Mouse (Mus musculus) forebrain, embryonic 12.5 days (tissue): Measurements from ENCODE around the gene Lemd1. TPM values are rescaled to one million over a fixed set of nuclear protein-coding genes. Genes with fewer than 3 reads are reported as not detected.

Experiments
- ATAC-seq: fragments of 200-750 bp; cut with Nextera tagmentation; 2 replicates; pipeline ENCODE4 v1.8.0; 2017; ENCODE audit warnings: moderate TSS enrichment; ENCODE audit not compliant: low FRiP score
- H3K27ac ChIP-seq: fragments of 300-500 bp; sonication (generic); 2 replicates; pipeline ENCODE4 v1.5.1; 2016; ENCODE audit warnings: mild to moderate bottlenecking
- H3K27me3 ChIP-seq: fragments of 300-500 bp; sonication (generic); 2 replicates; pipeline ENCODE4 v1.6.1; 2016; ENCODE audit warnings: mild to moderate bottlenecking
- H3K36me3 ChIP-seq: fragments of 300-500 bp; sonication (generic); replicated peaks from 2 replicates; pipeline ENCODE4 v1.6.1; 2016; ENCODE audit warnings: mild to moderate bottlenecking
- H3K4me1 ChIP-seq: fragments of 300-500 bp; sonication (generic); 2 replicates; pipeline ENCODE4 v1.6.1; 2016
- H3K4me2 ChIP-seq: fragments of 300-500 bp; sonication (generic); 2 replicates; pipeline ENCODE4 v1.6.1; 2016; ENCODE audit warnings: mild to moderate bottlenecking, moderate library complexity
- H3K4me3 ChIP-seq: fragments of 300-500 bp; sonication (generic); replicated peaks from 2 replicates; pipeline ENCODE4 v1.5.1; 2016; ENCODE audit warnings: mild to moderate bottlenecking
- H3K9ac ChIP-seq: fragments of 300-500 bp; sonication (generic); 2 replicates; pipeline ENCODE4 v1.6.1; 2016; ENCODE audit warnings: mild to moderate bottlenecking
- H3K9me3 ChIP-seq: fragments of 300-500 bp; sonication (generic); 2 replicates; pipeline ENCODE4 v1.6.1; 2016
- WGBS: fragments of 180-500 bp; shearing (Covaris S2); methylation state at CpG from one replicate; pipeline ENCODE4 v1.1.7; 2016; 5-methylcytosine and 5-hydroxymethylcytosine counted together
- polyA plus RNA-seq: library from polyadenylated mRNA; unstranded; fragments of >200 nt; fragmentation: Nextera tagmentation; extraction: Ambion mirVana; gene quantifications from 2 replicates; pipeline ENCODE4 v1.2.1, GENCODE M21; 2016

The Lemd1 gene
- polyA plus RNA-seq, 1 experiment from 2014 or later, result 12.3 TPM

DNA sequence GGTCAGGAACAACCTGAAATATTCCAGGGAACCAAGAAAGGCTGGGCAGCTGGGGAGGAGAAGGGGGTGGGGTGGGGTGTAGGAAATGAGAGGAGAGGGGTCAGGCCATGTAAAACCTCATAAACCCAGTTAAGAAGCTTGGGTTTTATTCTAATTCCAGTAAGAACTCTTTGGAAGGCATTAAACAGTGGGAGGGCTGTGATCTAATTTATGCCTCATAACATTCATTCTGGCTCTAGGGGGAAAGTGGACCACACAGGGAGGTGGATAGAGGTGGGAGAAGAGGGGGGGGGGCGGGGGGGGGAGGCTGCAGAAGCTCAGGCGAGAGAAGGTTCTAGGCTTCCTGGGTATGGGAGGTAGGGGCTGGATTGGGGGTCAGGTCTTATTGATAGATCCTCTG, 19.6 kb upstream of the Lemd1 start:
- ATAC-seq, result no peak
- Histone ChIP-seq H3K4me1 (peaks cover 31% of the 10 kb centered on the region), H3K4me3 (no peak overlapping the region), H3K27ac (no peak overlapping the region), H3K27me3 (0 out of 2 replicates have a peak, but pooled peaks cover 10% of the 10 kb centered on the region), H3K9ac (no peak overlapping the region), H3K36me3 (no peaks in the 10 kb centered on the region), H3K9me3 (no peaks in the 10 kb centered on the region), H3K4me2 (no peak overlapping the region)
- WGBS, result 0% methylated on average over 1 of the region's 2 CpGs

DNA sequence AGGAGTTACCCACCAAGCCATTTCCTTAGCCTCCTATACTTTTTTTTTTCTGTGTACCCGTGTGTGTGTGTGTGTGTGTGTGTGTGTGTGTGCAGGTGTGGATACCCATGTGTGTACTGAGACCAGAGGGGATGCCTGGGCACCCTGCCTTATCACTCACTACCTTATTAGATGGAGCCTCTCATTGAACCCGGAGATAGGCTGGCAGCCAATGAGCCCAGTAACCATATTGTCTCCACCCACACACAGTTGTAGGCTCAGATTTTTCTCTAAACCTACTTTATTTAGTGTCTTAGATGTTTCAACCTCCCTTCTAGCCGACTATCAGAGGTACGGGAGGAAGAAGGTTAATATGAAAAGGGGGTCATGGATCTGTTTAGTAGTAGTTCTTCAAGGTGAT, 4.9 kb upstream of the Lemd1 start:
- no peak for ATAC-seq
- no peaks in the 10 kb centered on the region for H3K36me3 ChIP-seq
- 92% methylated on average over 4 of the region's 4 CpGs for whole genome bisulfite sequencing

DNA sequence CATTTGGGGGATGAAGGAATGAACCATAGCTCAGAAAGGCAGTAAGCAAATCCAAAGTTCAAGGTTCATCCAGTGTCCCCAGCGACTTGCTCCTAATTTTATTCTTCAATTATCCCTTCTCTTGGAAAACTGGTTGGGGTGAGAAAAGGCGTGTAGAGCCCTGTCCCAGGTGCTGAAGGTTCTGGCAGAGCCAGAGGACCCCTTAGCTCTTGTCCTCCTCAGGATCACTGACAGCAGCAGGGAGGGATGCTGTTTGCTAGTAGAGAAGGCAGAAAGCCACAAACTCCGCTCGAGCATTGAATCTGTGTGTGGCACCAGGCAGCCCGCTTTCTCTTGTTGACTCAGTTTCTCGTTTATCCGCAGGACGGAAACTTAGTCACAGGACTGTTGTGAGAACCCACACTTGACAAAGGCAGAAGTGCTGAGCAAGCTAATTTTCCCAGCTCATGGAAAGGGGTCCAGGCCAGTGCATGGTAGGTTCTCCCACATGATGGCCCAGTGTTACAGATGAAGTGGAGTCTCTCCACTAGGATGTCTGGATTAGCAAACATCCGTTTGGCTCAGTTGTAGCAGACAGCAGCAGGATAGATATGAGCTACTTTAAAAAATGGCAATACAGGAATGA, 2.7 kb upstream of the Lemd1 start:
- no peak for ATAC-seq
- Histone ChIP-seq H3K27me3 (peaks cover 20% of the 10 kb centered on the region; the same call in 1 of the 2 replicates), H3K27ac (no peak overlapping the region), H3K36me3 (no peaks in the 10 kb centered on the region), H3K4me1 (peaks cover 34% of the 10 kb centered on the region), H3K9me3 (no peaks in the 10 kb centered on the region), H3K9ac (no peak overlapping the region), H3K4me2 (no peak overlapping the region), H3K4me3 (no peak overlapping the region)
- 52% methylated on average over 9 of the region's 9 CpGs for whole genome bisulfite sequencing

More for the DNA sequence above, 4.9 kb upstream of the Lemd1 start:
- Histone ChIP-seq H3K27me3 (peaks cover 20% of the 10 kb centered on the region; the same call in 1 of the 2 replicates), H3K9ac (no peak overlapping the region), H3K27ac (no peak overlapping the region), H3K4me2 (no peak overlapping the region), H3K4me3 (no peak overlapping the region), H3K9me3 (no peaks in the 10 kb centered on the region), H3K4me1 (peaks cover 18% of the 10 kb centered on the region)

DNA sequence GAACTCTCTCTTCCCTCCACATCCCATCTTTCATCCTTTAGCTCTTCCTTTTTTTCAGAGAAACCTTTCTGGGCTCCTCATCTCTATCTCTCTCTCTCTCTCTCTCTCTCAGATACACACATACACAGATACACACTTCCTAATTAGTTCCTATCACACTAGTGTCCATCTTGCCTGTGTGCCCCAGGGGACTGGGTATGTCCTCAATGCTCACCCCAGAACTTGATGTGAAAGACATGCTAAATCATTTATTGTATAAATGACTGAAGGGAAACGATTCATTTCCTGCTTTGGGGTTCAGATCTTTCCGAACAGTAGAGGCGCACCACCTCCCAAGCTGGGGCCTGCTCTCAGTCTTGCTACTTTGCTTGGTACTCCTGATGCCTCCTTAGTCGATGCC, 2.0 kb upstream of the Lemd1 start:
- peak overlapping the region; percentile 100; the same call in 1 of the 2 replicates for H3K9ac ChIP-seq

DNA sequence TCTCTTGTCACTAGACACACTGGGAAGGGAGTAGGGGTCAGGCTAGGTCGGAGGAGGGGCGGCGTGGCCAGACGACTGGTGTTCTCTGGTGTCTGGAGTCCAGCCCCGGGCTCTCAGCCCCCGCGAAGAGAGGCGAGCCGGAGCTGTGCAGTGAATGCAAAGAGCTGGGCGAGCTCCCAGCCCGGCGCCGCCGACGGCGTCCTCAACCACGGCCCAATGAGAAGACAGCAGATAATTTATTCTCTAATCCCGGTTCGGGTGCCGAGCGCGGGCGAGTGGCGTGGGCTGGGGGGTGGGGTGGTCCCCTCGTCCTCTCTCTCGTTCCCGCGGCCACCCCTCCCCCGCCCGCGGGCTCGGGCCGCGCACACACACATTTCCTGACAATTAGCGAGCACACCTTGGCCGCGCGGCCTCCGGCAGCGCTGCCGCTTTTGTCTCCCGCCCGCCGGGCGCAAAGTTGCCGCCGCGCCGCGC, 1.2 kb upstream of the Lemd1 start:
- Histone ChIP-seq H3K4me3 (peak overlapping the region; percentile 91), H3K9ac (peak overlapping the region; percentile 100), H3K9me3 (no peaks in the 10 kb centered on the region), H3K4me2 (peak overlapping the region; percentile 71), H3K36me3 (no peaks in the 10 kb centered on the region), H3K27me3 (peaks cover 18% of the 10 kb centered on the region; the same call in 1 of the 2 replicates), H3K4me1 (peaks cover 49% of the 10 kb centered on the region), H3K27ac (peak overlapping the region; percentile 99)
- under 1% methylated on average over 50 of the region's 50 CpGs for WGBS
- peak; percentile 88 for ATAC-seq

More for the DNA sequence above, 2.0 kb upstream of the Lemd1 start:
- Histone ChIP-seq H3K27ac (0 out of 2 replicates have a peak overlapping the region, but pooled peaks have one; percentile 99), H3K4me1 (peaks cover 40% of the 10 kb centered on the region), H3K9me3 (no peaks in the 10 kb centered on the region), H3K27me3 (peaks cover 17% of the 10 kb centered on the region; the same call in 1 of the 2 replicates), H3K4me2 (peak overlapping the region; percentile 71), H3K36me3 (no peaks in the 10 kb centered on the region), H3K4me3 (0 out of 2 replicates have a peak overlapping the region, but pooled peaks have one; percentile 91)
- no peak for ATAC-seq
- whole genome bisulfite sequencing, result 34% methylated on average over 4 of the region's 4 CpGs

DNA sequence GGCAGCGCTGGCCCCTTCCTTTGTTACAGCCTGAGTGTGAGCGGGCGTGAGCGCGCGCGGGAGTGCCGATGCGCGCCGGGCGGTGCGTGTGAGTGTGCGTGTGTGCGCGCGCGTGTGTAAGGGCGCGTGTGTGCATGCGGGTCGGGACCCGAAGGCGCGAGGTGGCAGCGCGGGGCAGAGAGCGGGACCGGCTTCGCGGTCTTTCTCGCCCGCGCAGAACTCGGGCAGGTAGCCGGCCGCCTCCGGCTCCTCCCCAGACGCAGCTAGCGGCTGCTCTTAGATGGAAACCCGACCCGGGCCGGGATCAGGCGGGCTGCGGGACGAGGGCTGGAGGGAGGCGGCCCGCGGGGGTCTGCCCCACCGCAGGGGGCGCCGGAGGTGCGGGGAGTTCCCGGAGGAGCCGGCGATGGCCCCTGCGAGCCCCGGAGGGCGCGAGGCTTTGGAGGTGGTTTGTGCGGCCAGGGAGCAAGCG, 574 bp upstream of the Lemd1 start:
- peak overlapping the region; percentile 71 for H3K4me2 ChIP-seq
- no peaks in the 10 kb centered on the region for H3K36me3 ChIP-seq
- no peaks in the 10 kb centered on the region for H3K9me3 ChIP-seq
- peak overlapping the region; percentile 99 for H3K27ac ChIP-seq
- peaks cover 18% of the 10 kb centered on the region; the same call in 1 of the 2 replicates for H3K27me3 ChIP-seq
- H3K4me1 ChIP-seq, result peaks cover 55% of the 10 kb centered on the region
- under 1% methylated on average over 49 of the region's 62 CpGs for WGBS
- peak overlapping the region; percentile 91 for H3K4me3 ChIP-seq
- peak overlapping the region; percentile 100 for H3K9ac ChIP-seq
- peak; percentile 24 for ATAC-seq

DNA sequence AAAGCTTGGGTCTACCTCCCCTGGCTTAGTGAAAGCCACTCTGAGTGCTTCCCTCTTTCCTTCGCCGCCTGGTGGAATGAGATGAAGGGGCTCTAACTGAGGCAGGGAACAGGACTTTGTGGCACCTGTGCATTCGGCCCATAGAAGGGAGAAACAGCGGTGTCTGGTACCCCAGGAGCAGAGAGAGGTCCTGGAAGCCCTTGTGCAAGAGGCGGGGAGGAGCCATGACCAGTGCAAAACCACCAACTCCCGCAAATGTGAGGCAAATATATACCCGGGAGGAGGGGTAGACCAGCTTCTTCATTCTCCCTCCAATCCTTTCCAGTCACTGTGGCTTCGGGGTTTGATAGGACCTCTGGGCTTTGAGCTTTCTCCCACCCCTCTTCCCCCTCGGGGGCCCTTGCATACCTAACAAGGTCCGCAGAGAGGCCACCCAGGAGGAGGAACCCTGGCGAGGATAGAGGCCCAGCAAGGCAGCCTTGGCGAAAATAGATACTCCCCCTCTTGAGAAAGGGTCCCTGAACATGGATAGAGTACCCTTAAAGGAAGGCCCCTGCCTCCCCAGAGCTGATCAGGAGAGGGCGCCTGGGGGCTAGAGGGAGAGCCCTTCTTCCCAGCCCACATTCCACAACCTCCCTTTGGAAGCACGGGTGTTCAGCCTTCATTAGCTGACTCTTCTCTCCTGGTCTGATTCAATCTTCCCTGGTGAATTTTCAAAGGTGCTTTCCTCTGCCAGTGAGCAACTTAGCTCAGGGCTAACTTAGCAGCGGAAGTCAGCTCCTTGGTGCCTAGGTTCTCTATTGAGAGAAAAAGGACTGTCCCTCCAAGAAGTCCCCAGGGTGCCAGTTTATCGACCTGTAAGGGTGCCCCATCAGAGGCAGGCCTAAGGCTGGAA, 802 bp downstream of the Lemd1 start:
- peaks cover 68% of the 10 kb centered on the region for H3K4me1 ChIP-seq
- WGBS, result 2% methylated on average over 16 of the region's 16 CpGs
- peaks cover 18% of the 10 kb centered on the region; the same call in 1 of the 2 replicates for H3K27me3 ChIP-seq
- ATAC-seq, result peak; percentile 42
- H3K36me3 ChIP-seq, result no peaks in the 10 kb centered on the region
- H3K4me2 ChIP-seq, result peak overlapping the region; percentile 71
- no peaks in the 10 kb centered on the region for H3K9me3 ChIP-seq
- peak overlapping the region; percentile 91 for H3K4me3 ChIP-seq
- peak overlapping the region; percentile 99 for H3K27ac ChIP-seq
- H3K9ac ChIP-seq, result peak overlapping the region; percentile 100

DNA sequence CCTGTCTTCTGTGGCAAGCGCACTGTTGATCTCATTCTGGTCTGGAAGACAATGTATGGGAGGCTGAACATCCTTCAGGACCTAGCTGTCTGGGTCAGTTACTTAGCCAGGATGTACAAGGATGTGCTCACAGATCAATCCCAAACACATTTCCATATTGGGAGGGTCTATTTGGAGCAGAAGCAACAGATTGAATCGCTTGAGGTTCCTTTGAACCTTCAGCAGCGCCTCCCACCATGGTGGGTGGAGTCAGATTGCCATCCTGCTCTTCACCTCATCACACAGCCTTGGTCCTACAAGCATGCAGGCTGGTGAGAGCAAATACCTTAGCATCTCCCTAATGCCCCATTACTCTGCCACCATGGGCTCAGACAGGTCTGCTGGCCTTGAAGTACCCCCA, 2.6 kb downstream of the Lemd1 start:
- peak overlapping the region; percentile 100 for H3K9ac ChIP-seq
- H3K4me3 ChIP-seq, result peak overlapping the region; percentile 91
- H3K36me3 ChIP-seq, result no peaks in the 10 kb centered on the region
- H3K27me3 ChIP-seq, result peaks cover 13% of the 10 kb centered on the region; the same call in 1 of the 2 replicates
- WGBS, result 67% methylated on average over 3 of the region's 3 CpGs
- ATAC-seq, result no peak
- peak overlapping the region; percentile 99; the same call in 1 of the 2 replicates for H3K27ac ChIP-seq
- H3K9me3 ChIP-seq, result no peaks in the 10 kb centered on the region
- H3K4me2 ChIP-seq, result peak overlapping the region; percentile 71
- H3K4me1 ChIP-seq, result peaks cover 83% of the 10 kb centered on the region

DNA sequence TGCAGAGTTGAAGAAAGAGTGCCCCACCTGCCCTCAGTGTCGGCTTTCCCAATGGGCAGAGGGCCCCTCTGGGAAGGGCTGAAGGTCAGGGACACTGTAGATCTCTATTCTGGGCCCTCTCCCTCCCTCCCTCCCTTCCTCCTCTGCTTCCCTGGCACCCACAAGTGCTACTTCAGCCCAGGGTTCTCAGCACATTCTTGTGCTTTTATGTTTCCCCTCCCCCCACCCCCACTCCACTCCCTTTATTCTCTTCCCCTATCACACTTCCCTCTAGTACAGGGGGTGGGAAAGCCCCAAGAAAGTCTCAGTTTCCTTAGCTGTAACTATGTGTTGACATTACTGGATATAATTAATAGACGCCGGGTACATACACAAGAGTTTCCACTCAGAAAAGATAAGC, 3.4 kb downstream of the Lemd1 start:
- Histone ChIP-seq H3K27ac (0 out of 2 replicates have a peak overlapping the region, but pooled peaks have one; percentile 87), H3K4me2 (peak overlapping the region; percentile 71)

DNA sequence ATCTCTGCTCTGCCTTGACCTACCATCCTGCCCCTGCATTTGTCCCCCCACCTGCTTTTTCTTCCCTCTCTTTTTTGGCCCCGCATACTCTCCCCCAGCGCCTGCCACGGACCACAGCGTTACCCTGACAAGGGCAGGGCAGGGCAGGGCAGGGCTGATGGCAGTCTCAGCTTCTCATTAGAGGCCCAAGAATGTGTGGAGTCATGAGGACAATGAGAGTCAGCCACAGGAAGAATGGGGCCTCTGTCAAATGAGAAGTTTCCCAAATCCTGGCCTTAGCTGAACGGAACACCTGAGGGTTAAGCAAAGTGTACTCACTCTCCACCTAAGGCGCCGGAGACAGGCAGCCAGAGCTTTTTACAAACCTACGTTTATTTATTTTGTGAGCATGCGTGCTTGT, 3.9 kb downstream of the Lemd1 start:
- 25% methylated on average over 9 of the region's 9 CpGs for whole genome bisulfite sequencing
- Histone ChIP-seq H3K36me3 (no peaks in the 10 kb centered on the region), H3K4me1 (peaks cover 84% of the 10 kb centered on the region), H3K27me3 (peaks cover 7% of the 10 kb centered on the region; the same call in 1 of the 2 replicates), H3K9ac (peak overlapping the region; percentile 44; the same call in 1 of the 2 replicates), H3K4me2 (peak overlapping the region; percentile 71), H3K27ac (peak overlapping the region; percentile 87), H3K4me3 (no peak overlapping the region), H3K9me3 (no peaks in the 10 kb centered on the region)
- no peak for ATAC-seq

More for the DNA sequence above, 3.4 kb downstream of the Lemd1 start:
- H3K27me3 ChIP-seq, result peaks cover 7% of the 10 kb centered on the region; the same call in 1 of the 2 replicates
- H3K4me3 ChIP-seq, result no peak overlapping the region
- no peak for ATAC-seq
- no peaks in the 10 kb centered on the region for H3K9me3 ChIP-seq
- H3K36me3 ChIP-seq, result no peaks in the 10 kb centered on the region
- H3K9ac ChIP-seq, result 0 out of 2 replicates have a peak overlapping the region, but pooled peaks have one; percentile 44
- 28% methylated on average over 3 of the region's 3 CpGs for WGBS
- H3K4me1 ChIP-seq, result peaks cover 83% of the 10 kb centered on the region

DNA sequence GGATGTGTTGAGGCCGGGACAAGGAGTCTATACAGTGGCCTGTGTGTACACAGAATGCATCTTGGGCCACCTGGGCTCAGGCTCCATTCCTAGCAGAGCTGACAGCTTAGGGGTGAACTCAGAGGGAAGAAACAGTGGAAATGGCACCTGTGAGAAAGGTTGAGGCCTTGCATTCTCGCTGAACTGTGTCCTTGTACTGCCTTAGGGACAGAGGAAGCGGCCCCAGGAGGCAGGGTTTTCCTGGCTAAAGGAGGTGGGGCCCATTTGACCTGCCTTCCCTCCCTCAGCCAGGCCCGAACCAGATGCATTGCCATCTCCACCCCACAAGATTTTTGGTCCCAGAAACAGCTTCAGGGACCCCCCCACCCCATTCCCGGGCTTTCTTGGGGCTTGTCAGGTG, 4.5 kb downstream of the Lemd1 start:
- peak overlapping the region; percentile 71 for H3K4me2 ChIP-seq
- peak overlapping the region; percentile 36 for H3K9ac ChIP-seq
- WGBS, result 27% methylated on average over 5 of the region's 5 CpGs
- H3K27me3 ChIP-seq, result peaks cover 7% of the 10 kb centered on the region; the same call in 1 of the 2 replicates
- H3K27ac ChIP-seq, result peak overlapping the region; percentile 87
- no peak overlapping the region for H3K4me3 ChIP-seq
- peaks cover 90% of the 10 kb centered on the region for H3K4me1 ChIP-seq
- no peaks in the 10 kb centered on the region for H3K36me3 ChIP-seq
- H3K9me3 ChIP-seq, result no peaks in the 10 kb centered on the region
- ATAC-seq, result no peak

DNA sequence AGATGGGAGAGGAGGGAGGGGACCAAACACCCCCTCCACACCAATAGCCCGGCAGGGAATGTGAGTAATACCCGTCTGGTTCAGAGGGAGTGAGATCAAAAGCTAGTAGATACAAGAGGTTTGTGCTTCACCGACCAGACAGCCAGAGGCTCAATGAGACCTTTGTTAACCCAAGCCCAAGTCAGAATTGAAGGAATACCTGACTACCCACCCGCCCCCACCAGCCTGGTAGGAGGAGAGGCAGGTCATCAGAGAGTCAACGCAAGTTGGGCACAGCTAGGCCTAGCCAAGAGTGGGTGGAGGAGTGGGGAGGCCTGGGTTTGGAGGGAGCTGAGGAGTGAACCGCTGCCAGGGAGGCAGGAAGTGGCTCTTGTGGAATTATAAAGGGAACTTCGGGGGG, 5.1 kb downstream of the Lemd1 start:
- H3K9ac ChIP-seq, result peak overlapping the region; percentile 36; the same call in 1 of the 2 replicates
- no peak for ATAC-seq
- WGBS, result 6% methylated on average over 7 of the region's 7 CpGs
- peaks cover 97% of the 10 kb centered on the region for H3K4me1 ChIP-seq
- peaks cover 7% of the 10 kb centered on the region; the same call in 1 of the 2 replicates for H3K27me3 ChIP-seq
- no peak overlapping the region for H3K4me3 ChIP-seq
- H3K9me3 ChIP-seq, result no peaks in the 10 kb centered on the region
- no peaks in the 10 kb centered on the region for H3K36me3 ChIP-seq
- H3K4me2 ChIP-seq, result peak overlapping the region; percentile 71; the same call in 1 of the 2 replicates
- H3K27ac ChIP-seq, result peak overlapping the region; percentile 87
